In the genomic region with DNA sequence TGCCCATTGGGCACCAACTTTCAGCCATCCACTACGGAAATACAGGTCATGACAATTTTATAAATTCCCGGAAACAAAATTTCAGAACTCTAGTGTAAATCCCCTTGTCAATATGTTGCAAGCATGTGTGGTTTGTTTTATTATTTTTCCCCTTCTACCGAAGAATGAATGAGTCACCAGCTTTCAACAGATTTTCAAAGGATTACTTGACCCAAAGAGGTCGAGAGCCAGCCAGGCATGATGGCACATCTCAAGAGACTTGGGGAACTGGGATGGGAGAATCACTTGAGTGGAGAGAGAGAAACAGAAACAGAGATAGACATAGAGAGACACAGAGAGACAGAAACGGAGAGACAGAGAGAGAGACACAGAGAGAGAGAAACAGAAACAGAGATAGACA, we compare ENCODE assay signal across 19 mouse cellular contexts. TPM values are rescaled to one million over a fixed set of nuclear protein-coding genes. Genes with fewer than 3 reads are reported as not detected.
DNase-seq lines count a peak whose midpoint lies in the region; ATAC-seq lines count a peak whose summit lies in the region.
"Had no signal": no experiment of that assay in that cellular context is flagged by ENCODE, and none has a peak within 500 bp of the region (broad histone marks: within the 10 kb centered on the region; RNA-seq: fewer than 3 reads in every experiment).

No protein-coding gene starts in this region.

- ATAC-seq in granulocyte monocyte progenitor cell, adult 5-6 weeks (replicated peaks; ENCODE audit: poor library complexity, severe bottlenecking) = no peak
- ATAC-seq: CD4-positive, CD25-positive, alpha-beta regulatory T cell, adult 4 months; forebrain, embryonic 15.5 days had no signal

- DNase-seq in 3134 (ENCODE audit: extremely low read depth, insufficient read length, low spot score) (peak; percentile 31), 3T3-L1 (ENCODE audit: low read depth, low spot score) (peak; percentile 76), NIH3T3 (ENCODE audit: low read depth) (peak; percentile 52)
- DNase-seq in right cerebral cortex, adult 2 months (ENCODE audit: low spot score in 2 of 2) = no peak
- no peak for DNase-seq in adrenal gland, postnatal 25 days
- DNase-seq: adrenal gland, adult 2 months; adrenal gland, postnatal 14 days; cerebellum, adult 11-12 months; cerebellum, adult 8-10 months; cerebellum, postnatal 10 days; cerebellum, postnatal 36 days; embryo, embryonic 11 days; gastrocnemius, postnatal 10 days; gastrocnemius, postnatal 36 days had no signal

RNA-seq across cellular contexts. Expression of gene Slc26a4, which starts 0.9 kb away (rescaled TPM):
- not detected in 2 replicates for total RNA-seq in granulocyte monocyte progenitor cell, adult 5-6 weeks (2014; fragmentation: Nextera tagmentation)
- not detected in 2 replicates for total RNA-seq in granulocyte monocyte progenitor cell, adult 5-6 weeks (2017)
- 4.8 and 8.1 TPM in 2 replicates for total RNA-seq in adrenal gland, postnatal 25 days (2021)
- total RNA-seq: gastrocnemius, adult 18-20 months; gastrocnemius, postnatal 36 days; hematopoietic stem cell, adult 5-6 weeks had no signal

Comparison
In these comparisons a context has a peak if more than half of its experiments do, and no peak if none do; other contexts are left out.
1. DNase-seq: peak in 3134 (single experiment), 3T3-L1 (single experiment) and NIH3T3 (single experiment); none in right cerebral cortex, adult 2 months (0 of 2) and adrenal gland, postnatal 25 days (single experiment).